11 mouse cellular contexts compared by ENCODE assay signal in genomic region chr7:127090154-127091113, GRCm38 (mm10). TPM values are rescaled to one million over a fixed set of nuclear protein-coding genes. Genes with fewer than 3 reads are reported as not detected.
DNase-seq lines count a peak whose midpoint lies in the region; ATAC-seq and TF ChIP-seq lines count a peak whose summit lies in the region.
"Had no signal": no experiment of that assay in that cellular context is flagged by ENCODE, and none has a peak within 500 bp of the region (broad histone marks: within the 10 kb centered on the region; RNA-seq: fewer than 3 reads in every experiment).

No protein-coding gene starts in this region.

- no peaks in the 10 kb centered on the region for H3K36me3 ChIP-seq in heart, embryonic 12.5 days
- peaks cover 21% of the 10 kb centered on the region for H3K36me3 ChIP-seq in thymus, adult 2 months (ENCODE audit: control insufficient read depth, insufficient read depth, low read length)
- H3K36me3 ChIP-seq in liver, embryonic 11.5 days (ENCODE audit: control insufficient read depth, insufficient read depth, low read length): peaks cover 3% of the 10 kb centered on the region; the same call in 1 of the 2 replicates
- H3K36me3 ChIP-seq: neural tube, embryonic 13.5 days had no signal

- H3K4me2 ChIP-seq in heart, embryonic 12.5 days: 0 out of 2 replicates have a peak overlapping the region, but pooled peaks have one; percentile 32
- H3K4me2 ChIP-seq in liver, embryonic 11.5 days: peak overlapping the region; percentile 67

- H3K27ac ChIP-seq in heart, embryonic 12.5 days (ENCODE audit: poor library complexity, severe bottlenecking): no peak overlapping the region
- H3K27ac ChIP-seq in thymus, adult 2 months (ENCODE audit: control insufficient read depth, insufficient read depth, low read length): peak overlapping the region; percentile 99
- H3K27ac ChIP-seq in liver, embryonic 11.5 days (ENCODE audit: low read depth, low read length): peak overlapping the region; percentile 95
- H3K27ac ChIP-seq: neural tube, embryonic 13.5 days had no signal

- 75% methylated on average over 20 of the region's 20 CpGs for WGBS in heart, embryonic 12.5 days
- 11% methylated on average over 20 of the region's 20 CpGs for WGBS in thymus, adult 2 months
- WGBS in liver, embryonic 11.5 days: 50% methylated on average over 20 of the region's 20 CpGs

- H3K4me3 ChIP-seq in heart, embryonic 12.5 days: no peak overlapping the region
- peak overlapping the region; percentile 66 for H3K4me3 ChIP-seq in thymus, adult 2 months (ENCODE audit: control insufficient read depth, insufficient read depth, low read length)
- peak overlapping the region; percentile 46 for H3K4me3 ChIP-seq in liver, embryonic 11.5 days (ENCODE audit: low read depth, low read length)
- H3K4me3 ChIP-seq: neural tube, embryonic 13.5 days had no signal

- no peaks in the 10 kb centered on the region for H3K9me3 ChIP-seq in heart, embryonic 12.5 days (replicated peaks)
- H3K9me3 ChIP-seq in liver, embryonic 11.5 days (ENCODE audit: control insufficient read depth, low read length): no peaks in the 10 kb centered on the region
- H3K9me3 ChIP-seq: neural tube, embryonic 13.5 days had no signal

- intact Hi-C loops in heart, postnatal 10 days (cut with DNase I): no loop called here

- TF ChIP-seq POLR2A in thymus, adult 2 months (IDR thresholded peaks at IDR 0.05; ENCODE audit: control insufficient read depth, extremely low read depth, insufficient read depth, low read length, poor library complexity): no peak

- H3K27me3 ChIP-seq in heart, embryonic 12.5 days (replicated peaks): no peaks in the 10 kb centered on the region
- H3K27me3 ChIP-seq in thymus, adult 2 months (ENCODE audit: control insufficient read depth, insufficient read depth, low read length): no peaks in the 10 kb centered on the region
- H3K27me3 ChIP-seq in liver, embryonic 11.5 days (replicated peaks; ENCODE audit: control insufficient read depth, insufficient read depth, low read length): no peaks in the 10 kb centered on the region
- H3K27me3 ChIP-seq: neural tube, embryonic 13.5 days had no signal

- DNase-seq in heart, postnatal 10 days: no peak
- peak; percentile 27 for DNase-seq in thymus, adult 2 months
- no peak for DNase-seq in thymus, postnatal 14 days
- no peak for DNase-seq in liver, embryonic 11.5 days (ENCODE audit: low spot score)
- DNase-seq in embryo, embryonic 10.5 days (ENCODE audit: low spot score): no peak
- no peak for DNase-seq in layer of hippocampus, adult 9-10 months (ENCODE audit: low spot score)
- no peak for DNase-seq in gastrocnemius, postnatal 25 days
- DNase-seq: left cerebral cortex, postnatal 4 days had no signal

- TF ChIP-seq CTCF in thymus, adult 2 months (IDR thresholded peaks at IDR 0.05; ENCODE audit: borderline replicate concordance, control insufficient read depth, extremely low read depth, insufficient read depth, low read length, poor library complexity): no peak

- no peak for ATAC-seq in heart, embryonic 12.5 days (ENCODE audit: insufficient number of reproducible peaks, low FRiP score)
- peak; percentile 2 for ATAC-seq in liver, embryonic 11.5 days (replicated peaks; ENCODE audit: low FRiP score)

- H3K9ac ChIP-seq in heart, embryonic 12.5 days: no peak overlapping the region
- H3K9ac ChIP-seq in liver, embryonic 11.5 days (ENCODE audit: low read depth, low read length): peak overlapping the region; percentile 70
- H3K9ac ChIP-seq: neural tube, embryonic 13.5 days had no signal

- peaks cover 20% of the 10 kb centered on the region for H3K4me1 ChIP-seq in heart, embryonic 12.5 days (replicated peaks)
- H3K4me1 ChIP-seq in thymus, adult 2 months (replicated peaks; ENCODE audit: control insufficient read depth, insufficient read depth, low read length): peaks cover 46% of the 10 kb centered on the region
- peaks cover 43% of the 10 kb centered on the region for H3K4me1 ChIP-seq in liver, embryonic 11.5 days (replicated peaks; ENCODE audit: control insufficient read depth, insufficient read depth, low read length)

RNA-seq across cellular contexts. Expression of gene AI467606, which starts 0.7 kb away (rescaled TPM):
- 0.54 and 1.3 TPM in 2 replicates for polyA plus RNA-seq in heart, embryonic 12.5 days (2016; fragmentation: Nextera tagmentation; extraction: Ambion mirVana)
- total RNA-seq in heart, postnatal 10 days (2021): 1 to 10 TPM in 1 of 2 experiments, under 1 TPM in 1; 0.94 to 1.5 TPM
- polyA plus RNA-seq in thymus, adult 2 months (2012; rRNA removed): 518 and 532 TPM in 2 replicates
- polyA plus RNA-seq in liver, embryonic 11.5 days (2014; fragmentation: Nextera tagmentation; extraction: Ambion mirVana): 12.3 and 13.7 TPM in 2 replicates
- under 1 TPM; 0.59 to 0.91 TPM for total RNA-seq in gastrocnemius, postnatal 25 days (2021)

RNA-seq across cellular contexts. Expression of gene Zg16, which starts 3.3 kb away (rescaled TPM):
- not detected in 2 replicates for polyA plus RNA-seq in heart, embryonic 12.5 days (2016; fragmentation: Nextera tagmentation; extraction: Ambion mirVana)
- total RNA-seq in heart, postnatal 10 days (2021): not detected
- 0.73 and 1.2 TPM in 2 replicates for polyA plus RNA-seq in thymus, adult 2 months (2012; rRNA removed)
- polyA plus RNA-seq in liver, embryonic 11.5 days (2014; fragmentation: Nextera tagmentation; extraction: Ambion mirVana): not detected in 2 replicates
- total RNA-seq in gastrocnemius, postnatal 25 days (2021): not detected
- total RNA-seq: left cerebral cortex, postnatal 4 days had no signal
- polyA plus RNA-seq: C2C12; neural tube, embryonic 13.5 days had no signal

RNA-seq across cellular contexts. Expression of gene Qprt, which starts 31.6 kb away (rescaled TPM):
- 5.7 and 6.1 TPM in 2 replicates for polyA plus RNA-seq in heart, embryonic 12.5 days (2016; fragmentation: Nextera tagmentation; extraction: Ambion mirVana)
- under 1 TPM in 1 of 2 experiments, not detected in 1; 0.29 TPM for total RNA-seq in heart, postnatal 10 days (2021)
- 8.0 and 10.1 TPM in 2 replicates for polyA plus RNA-seq in thymus, adult 2 months (2012; rRNA removed)
- 43.8 and 44.2 TPM in 2 replicates for polyA plus RNA-seq in liver, embryonic 11.5 days (2014; fragmentation: Nextera tagmentation; extraction: Ambion mirVana)
- total RNA-seq in gastrocnemius, postnatal 25 days (2021): under 1 TPM; 0.43 to 0.51 TPM
- polyA plus RNA-seq: C2C12 had no signal

RNA-seq across cellular contexts. Expression of gene Spn, which starts 47.2 kb away (rescaled TPM):
- 0.17 and 0.31 TPM in 2 replicates for polyA plus RNA-seq in heart, embryonic 12.5 days (2016; fragmentation: Nextera tagmentation; extraction: Ambion mirVana)
- total RNA-seq in heart, postnatal 10 days (2021): under 1 TPM; 0.72 to 0.84 TPM
- 135 and 157 TPM in 2 replicates for polyA plus RNA-seq in thymus, adult 2 months (2012; rRNA removed)
- polyA plus RNA-seq in liver, embryonic 11.5 days (2014; fragmentation: Nextera tagmentation; extraction: Ambion mirVana): 12.7 and 14.4 TPM in 2 replicates
- total RNA-seq in gastrocnemius, postnatal 25 days (2021): under 1 TPM; 0.13 to 0.16 TPM

RNA-seq across cellular contexts. Expression of gene Kif22, which starts 48.2 kb away (rescaled TPM):
- polyA plus RNA-seq in heart, embryonic 12.5 days (2016; fragmentation: Nextera tagmentation; extraction: Ambion mirVana): 80.9 and 85.5 TPM in 2 replicates
- total RNA-seq in heart, postnatal 10 days (2021): 10 to 100 TPM; 15.3 to 17.6 TPM
- polyA plus RNA-seq in thymus, adult 2 months (2012; rRNA removed): 50.5 and 66.8 TPM in 2 replicates
- polyA plus RNA-seq in liver, embryonic 11.5 days (2014; fragmentation: Nextera tagmentation; extraction: Ambion mirVana): 152 and 170 TPM in 2 replicates
- total RNA-seq in gastrocnemius, postnatal 25 days (2021): 1 to 10 TPM; 1.8 to 2.3 TPM

Comparison
In these comparisons a context has a peak if more than half of its experiments do, and no peak if none do; other contexts are left out.
1. RNA of gene AI467606, which starts 0.7 kb away (polyA plus RNA-seq): 518 to 532 TPM in thymus, adult 2 months; 12.3 to 13.7 TPM in liver, embryonic 11.5 days and 0.54 to 1.3 TPM in heart, embryonic 12.5 days; every median in the first group is over 10 times any median in the second.